Mouse (Mus musculus) kidney, embryonic 15.5 days (tissue): ENCODE measurements around the gene Retsat. TPM values are rescaled to one million over a fixed set of nuclear protein-coding genes. Genes with fewer than 3 reads are reported as not detected.

Experiments
- ATAC-seq: fragments of 200-750 bp; cut with Nextera tagmentation; replicated peaks from 2 replicates; pipeline ENCODE4 v1.8.0; 2017; ENCODE audit warnings: moderate TSS enrichment; ENCODE audit not compliant: low FRiP score
- H3K27ac ChIP-seq: fragments of 300-500 bp; sonication (generic); 2 replicates; pipeline ENCODE4 v1.5.1; 2015; ENCODE audit warnings: mild to moderate bottlenecking, inconsistent platforms
- H3K27me3 ChIP-seq: fragments of 300-500 bp; sonication (generic); 2 replicates; pipeline ENCODE4 v1.6.1; 2015; ENCODE audit warnings: inconsistent platforms
- H3K36me3 ChIP-seq: fragments of 300-500 bp; sonication (generic); 2 replicates; pipeline ENCODE4 v1.6.1; 2015; ENCODE audit warnings: inconsistent platforms
- H3K4me1 ChIP-seq: fragments of 300-500 bp; sonication (generic); 2 replicates; pipeline ENCODE4 v1.6.1; 2015; ENCODE audit warnings: inconsistent platforms
- H3K4me2 ChIP-seq: fragments of 300-500 bp; sonication (generic); 2 replicates; pipeline ENCODE4 v1.6.1; 2015; ENCODE audit warnings: moderate library complexity, mild to moderate bottlenecking, inconsistent platforms
- H3K4me3 ChIP-seq: fragments of 300-500 bp; sonication (generic); replicated peaks from 2 replicates; pipeline ENCODE4 v1.5.1; 2015; ENCODE audit warnings: mild to moderate bottlenecking, inconsistent platforms
- H3K9ac ChIP-seq: fragments of 300-500 bp; sonication (generic); 2 replicates; pipeline ENCODE4 v1.6.1; 2015; ENCODE audit warnings: mild to moderate bottlenecking, inconsistent platforms
- H3K9me3 ChIP-seq: fragments of 300-500 bp; sonication (generic); replicated peaks from 2 replicates; pipeline ENCODE4 v1.6.1; 2016; ENCODE audit warnings: inconsistent platforms
- WGBS: fragments of 180-500 bp; shearing (Covaris S2); methylation state at CpG from one replicate; pipeline ENCODE4 v1.1.7; 2015; ENCODE audit warnings: mixed read lengths; 5-methylcytosine and 5-hydroxymethylcytosine counted together
- polyA plus RNA-seq: library from polyadenylated mRNA; unstranded; fragments of >200 nt; fragmentation: Nextera tagmentation; extraction: Ambion mirVana; gene quantifications from 2 replicates; pipeline ENCODE4 v1.2.1, GENCODE M21; 2015

Retsat gene
- polyA plus RNA-seq, 1 experiment from 2014 or later: 22.1 TPM

DNA sequence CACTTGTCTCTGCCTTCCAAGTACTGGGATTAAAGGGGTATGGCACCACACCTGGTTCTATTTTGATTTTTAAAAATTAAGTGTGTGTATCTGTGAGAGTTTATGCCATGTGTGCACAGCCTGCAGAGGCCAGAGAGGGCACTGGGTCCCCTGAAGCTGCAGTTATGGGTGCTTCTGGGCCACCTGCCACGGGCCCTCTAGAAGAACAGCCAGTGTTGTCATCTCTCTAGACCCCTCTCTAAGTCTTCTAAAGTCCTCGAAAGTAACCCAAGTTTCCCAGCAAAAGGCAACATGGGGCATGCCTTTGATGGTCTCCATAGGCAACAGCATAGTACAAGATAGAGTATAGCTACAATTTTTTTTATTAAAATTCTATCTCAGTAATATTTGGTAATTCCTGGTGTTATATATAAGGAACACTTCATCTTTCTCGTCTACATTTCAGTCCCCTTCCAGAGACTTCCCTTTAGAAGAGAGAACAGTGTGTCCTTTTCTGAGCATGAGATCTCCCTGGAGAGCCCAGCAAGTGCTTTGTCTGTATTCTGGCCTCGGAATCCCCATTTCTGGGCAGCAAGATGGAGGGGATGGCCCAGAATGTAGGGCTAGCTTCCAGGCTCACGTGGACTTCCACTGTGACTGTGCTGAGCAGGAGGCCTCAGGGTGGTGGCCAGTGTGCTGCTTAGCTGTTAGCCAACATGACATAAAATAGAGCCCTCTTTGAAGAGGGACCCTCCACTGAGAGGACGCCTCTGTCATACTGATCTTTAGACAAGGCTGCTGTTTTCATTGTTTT lies 5.1 kb upstream of the Retsat start:
- peaks cover 15% of the 10 kb centered on the region for H3K4me1 ChIP-seq
- ATAC-seq: no peak
- no peaks in the 10 kb centered on the region for H3K9me3 ChIP-seq
- no peak overlapping the region for H3K27ac ChIP-seq
- H3K4me2 ChIP-seq: no peak overlapping the region
- no peak overlapping the region for H3K4me3 ChIP-seq
- H3K27me3 ChIP-seq: no peaks in the 10 kb centered on the region
- 81% methylated on average over 6 of the region's 6 CpGs for WGBS
- H3K9ac ChIP-seq: no peak overlapping the region
- peaks cover 4% of the 10 kb centered on the region; the same call in 1 of the 2 replicates for H3K36me3 ChIP-seq

DNA sequence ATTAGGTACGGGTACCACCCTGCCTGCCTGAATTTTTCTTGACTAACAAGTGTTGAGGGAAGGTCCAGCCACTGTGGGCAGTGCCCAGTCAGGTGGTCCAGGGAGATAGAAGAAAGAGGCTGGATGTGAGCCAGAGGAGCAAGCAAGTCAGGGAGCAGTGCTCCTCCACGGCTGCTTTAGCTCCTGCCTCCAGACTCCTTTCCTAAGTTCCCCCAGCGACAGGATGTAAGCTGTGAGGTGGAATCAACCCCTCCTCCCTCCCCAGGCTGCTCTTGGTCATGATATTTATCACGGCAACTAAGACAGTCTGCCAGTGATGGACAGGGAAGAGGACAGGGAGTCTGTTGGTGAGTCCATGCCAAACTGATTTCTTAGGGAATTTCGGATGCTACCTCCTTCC lies 4.4 kb upstream of the Retsat start:
- H3K9ac ChIP-seq: no peak overlapping the region
- no peak overlapping the region for H3K27ac ChIP-seq
- H3K4me3 ChIP-seq: no peak overlapping the region
- H3K9me3 ChIP-seq: no peaks in the 10 kb centered on the region
- H3K27me3 ChIP-seq: no peaks in the 10 kb centered on the region
- WGBS: 48% methylated on average over 5 of the region's 5 CpGs
- no peak overlapping the region for H3K4me2 ChIP-seq
- peaks cover 4% of the 10 kb centered on the region; the same call in 1 of the 2 replicates for H3K36me3 ChIP-seq
- H3K4me1 ChIP-seq: peaks cover 19% of the 10 kb centered on the region
- ATAC-seq: no peak

DNA sequence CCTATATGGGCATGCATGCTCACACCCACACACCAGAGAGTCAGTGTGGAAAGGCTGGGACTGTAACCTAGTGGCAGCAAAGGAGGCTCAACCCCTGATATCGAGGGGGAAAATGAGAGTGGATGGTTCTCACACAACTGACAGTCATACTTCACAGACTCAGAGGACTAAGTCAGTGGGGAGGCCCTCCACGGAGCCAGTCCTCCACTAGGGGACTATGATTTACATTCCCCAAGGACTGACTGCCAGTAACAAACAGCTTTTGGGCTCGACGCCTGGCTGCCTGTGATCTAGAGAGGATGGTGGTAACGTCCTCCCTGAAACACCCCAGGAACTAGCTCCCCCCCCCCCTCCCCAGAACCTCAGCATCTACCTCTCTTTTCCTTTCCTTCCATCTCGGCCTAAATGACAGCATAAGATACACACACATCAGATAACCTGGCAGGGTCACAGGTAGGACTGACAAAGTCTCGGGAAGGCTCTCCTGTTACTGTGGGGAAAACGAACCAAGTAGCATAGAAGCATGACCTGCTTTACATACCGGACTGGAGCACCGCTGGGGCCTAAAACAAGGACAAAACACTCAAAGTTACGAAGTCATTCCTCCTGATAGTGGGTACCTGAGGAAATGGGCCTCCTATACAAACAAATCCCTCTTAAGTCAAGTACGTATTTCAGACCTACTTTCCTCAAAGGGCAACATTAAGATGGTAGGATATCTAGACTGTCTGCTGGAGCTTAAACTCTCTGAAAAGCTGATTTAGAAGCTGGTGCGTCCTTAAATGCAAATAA lies 996 bp upstream of the Retsat start:
- WGBS: 29% methylated on average over 13 of the region's 13 CpGs
- Histone ChIP-seq H3K27ac (peak overlapping the region; percentile 7; the same call in 1 of the 2 replicates), H3K27me3 (no peaks in the 10 kb centered on the region), H3K4me2 (peak overlapping the region; percentile 75), H3K36me3 (peaks cover 4% of the 10 kb centered on the region), H3K4me1 (peaks cover 22% of the 10 kb centered on the region), H3K4me3 (peak overlapping the region; percentile 61), H3K9me3 (no peaks in the 10 kb centered on the region), H3K9ac (peak overlapping the region; percentile 60)
- no peak for ATAC-seq

DNA sequence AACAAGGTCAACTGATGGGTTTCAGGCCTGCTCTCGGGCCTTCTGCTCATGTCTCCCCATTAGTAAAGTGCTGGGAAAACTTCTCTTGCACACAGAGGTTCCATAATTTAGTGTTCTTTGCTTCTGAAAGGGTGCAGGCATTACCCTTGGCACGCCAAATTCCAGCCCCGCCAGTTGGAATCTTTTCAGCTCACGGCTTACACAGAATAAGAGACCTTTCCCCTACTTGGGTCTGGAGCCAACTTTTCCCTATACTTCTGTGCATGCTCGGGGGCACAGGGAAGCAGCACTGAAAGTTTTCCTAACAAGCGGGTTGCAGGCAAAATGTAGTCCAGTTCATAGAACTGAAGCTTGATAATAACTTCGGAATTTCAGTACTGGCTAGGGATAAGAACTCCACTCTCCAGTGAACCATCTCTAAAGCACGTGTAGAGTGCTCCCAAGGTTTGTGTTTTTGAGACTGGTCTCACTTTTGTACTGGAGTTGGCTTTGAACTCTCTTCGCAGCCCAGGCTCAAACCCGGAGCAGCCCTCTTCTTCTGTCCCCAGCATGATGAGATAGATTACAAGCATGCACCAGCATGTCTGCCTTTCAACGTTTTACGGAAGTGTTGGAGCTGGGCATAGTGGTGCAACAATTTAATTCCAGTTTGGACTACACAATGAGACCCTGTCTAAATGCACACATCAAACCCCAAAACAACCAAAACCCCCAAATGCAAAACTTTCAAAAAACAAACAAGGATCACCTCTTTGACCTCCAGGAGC lies 699 bp downstream of the Retsat start:
- Histone ChIP-seq H3K9me3 (no peaks in the 10 kb centered on the region), H3K27me3 (no peaks in the 10 kb centered on the region), H3K4me2 (peak overlapping the region; percentile 75), H3K4me3 (peak overlapping the region; percentile 61), H3K9ac (peak overlapping the region; percentile 44), H3K36me3 (peaks cover 17% of the 10 kb centered on the region), H3K4me1 (peaks cover 22% of the 10 kb centered on the region), H3K27ac (peak overlapping the region; percentile 86)
- peak; percentile 22; the same call in 1 of the 2 replicates for ATAC-seq
- 41% methylated on average over 12 of the region's 12 CpGs for WGBS

DNA sequence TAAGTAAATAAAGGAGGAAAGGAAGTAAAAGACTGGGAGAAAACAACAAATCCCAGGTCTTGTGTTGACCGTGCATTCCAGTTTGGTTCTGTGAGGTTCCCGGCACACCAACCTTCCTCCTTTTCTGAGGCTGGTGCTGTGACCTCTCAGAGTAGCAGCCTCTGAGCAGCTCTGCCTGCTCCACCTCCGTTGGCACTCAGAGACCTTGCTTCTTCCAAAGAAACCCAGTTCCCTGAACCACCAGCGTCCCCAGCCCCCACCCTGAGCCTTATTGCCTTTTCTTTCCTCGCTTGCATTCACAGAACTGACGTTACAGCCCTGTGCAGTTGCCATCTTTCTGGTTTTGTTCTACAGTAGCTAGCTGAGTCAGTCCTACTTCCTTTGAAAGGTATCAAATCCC lies 1.9 kb downstream of the Retsat start:
- 79% methylated on average over 6 of the region's 6 CpGs for WGBS
- H3K4me3 ChIP-seq: no peak overlapping the region
- H3K9ac ChIP-seq: no peak overlapping the region
- ATAC-seq: no peak
- H3K27me3 ChIP-seq: no peaks in the 10 kb centered on the region
- peaks cover 26% of the 10 kb centered on the region for H3K36me3 ChIP-seq
- H3K4me2 ChIP-seq: no peak overlapping the region
- peaks cover 22% of the 10 kb centered on the region for H3K4me1 ChIP-seq
- H3K27ac ChIP-seq: no peak overlapping the region
- no peaks in the 10 kb centered on the region for H3K9me3 ChIP-seq

DNA sequence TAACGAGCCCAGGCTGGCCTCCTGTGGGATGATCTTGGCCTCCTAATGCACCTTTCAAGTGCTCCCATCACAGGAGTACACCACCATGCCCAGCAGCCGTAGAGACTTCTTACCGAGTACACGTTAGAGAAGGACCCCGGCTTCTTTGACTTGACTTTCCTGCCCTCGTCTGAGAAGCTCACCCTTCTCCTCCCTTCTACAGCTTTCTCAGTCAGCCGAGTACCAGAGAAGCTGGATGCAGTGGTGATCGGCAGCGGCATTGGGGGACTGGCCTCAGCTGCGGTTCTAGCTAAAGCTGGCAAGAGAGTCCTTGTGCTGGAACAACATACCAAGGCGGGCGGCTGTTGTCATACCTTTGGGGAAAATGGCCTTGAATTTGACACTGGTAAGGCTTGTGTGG lies 2.5 kb downstream of the Retsat start:
- no peak for ATAC-seq
- no peaks in the 10 kb centered on the region for H3K9me3 ChIP-seq
- H3K27ac ChIP-seq: no peak overlapping the region
- peaks cover 22% of the 10 kb centered on the region for H3K4me1 ChIP-seq
- H3K4me3 ChIP-seq: no peak overlapping the region
- WGBS: 89% methylated on average over 12 of the region's 12 CpGs
- H3K9ac ChIP-seq: no peak overlapping the region
- peaks cover 31% of the 10 kb centered on the region for H3K36me3 ChIP-seq
- H3K4me2 ChIP-seq: no peak overlapping the region
- no peaks in the 10 kb centered on the region for H3K27me3 ChIP-seq

DNA sequence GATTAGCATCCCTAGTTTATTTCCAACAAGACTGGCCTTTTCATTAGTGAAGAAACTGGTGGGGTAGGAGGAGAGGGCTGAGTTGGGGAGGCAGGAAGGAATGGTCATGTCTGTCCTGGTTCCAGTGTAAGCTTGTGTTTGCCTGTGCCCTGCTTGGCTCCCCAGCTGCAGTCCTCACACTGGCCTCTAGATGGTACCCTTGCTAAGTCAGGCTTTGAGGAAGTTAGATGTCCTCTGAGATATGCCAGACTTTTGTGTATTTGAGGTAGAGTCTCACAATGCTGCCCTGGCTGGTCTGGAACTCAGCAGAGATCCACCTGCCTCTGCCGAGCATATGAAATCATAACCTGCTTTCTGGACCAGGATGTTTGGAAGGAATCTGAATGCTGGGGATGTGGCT lies 3.5 kb downstream of the Retsat start:
- Histone ChIP-seq H3K4me2 (no peak overlapping the region), H3K27me3 (no peaks in the 10 kb centered on the region), H3K4me1 (peaks cover 18% of the 10 kb centered on the region), H3K9me3 (no peaks in the 10 kb centered on the region), H3K36me3 (peaks cover 41% of the 10 kb centered on the region), H3K4me3 (no peak overlapping the region), H3K9ac (no peak overlapping the region), H3K27ac (no peak overlapping the region)
- ATAC-seq: no peak
- 49% methylated on average over 1 of the region's 1 CpGs for WGBS

DNA sequence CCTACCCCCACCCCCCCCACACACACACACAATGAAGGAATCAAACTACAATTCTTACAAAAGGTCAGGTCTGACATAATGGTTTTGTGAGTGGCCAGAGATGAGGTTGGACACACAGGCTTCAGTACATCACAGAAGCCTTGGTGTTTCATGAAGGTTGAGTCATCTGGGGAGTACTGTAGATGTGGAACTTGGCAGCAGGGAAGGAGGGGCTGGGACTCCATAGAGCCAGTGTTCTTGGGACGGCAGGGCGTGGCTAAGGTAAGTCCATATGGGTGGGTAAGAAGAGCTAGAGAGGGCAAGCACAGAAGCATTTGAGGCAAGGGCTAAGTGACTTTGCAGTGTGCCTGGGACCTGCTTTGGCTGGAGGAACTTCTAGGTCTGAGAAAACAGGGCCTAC lies 5.8 kb downstream of the Retsat start:
- H3K4me3 ChIP-seq: no peak overlapping the region
- WGBS: 78% methylated on average over 2 of the region's 2 CpGs
- H3K27ac ChIP-seq: no peak overlapping the region
- no peaks in the 10 kb centered on the region for H3K9me3 ChIP-seq
- peaks cover 1% of the 10 kb centered on the region for H3K4me1 ChIP-seq
- ATAC-seq: no peak
- no peak overlapping the region for H3K4me2 ChIP-seq
- no peak overlapping the region for H3K9ac ChIP-seq
- H3K36me3 ChIP-seq: peaks cover 61% of the 10 kb centered on the region
- no peaks in the 10 kb centered on the region for H3K27me3 ChIP-seq

DNA sequence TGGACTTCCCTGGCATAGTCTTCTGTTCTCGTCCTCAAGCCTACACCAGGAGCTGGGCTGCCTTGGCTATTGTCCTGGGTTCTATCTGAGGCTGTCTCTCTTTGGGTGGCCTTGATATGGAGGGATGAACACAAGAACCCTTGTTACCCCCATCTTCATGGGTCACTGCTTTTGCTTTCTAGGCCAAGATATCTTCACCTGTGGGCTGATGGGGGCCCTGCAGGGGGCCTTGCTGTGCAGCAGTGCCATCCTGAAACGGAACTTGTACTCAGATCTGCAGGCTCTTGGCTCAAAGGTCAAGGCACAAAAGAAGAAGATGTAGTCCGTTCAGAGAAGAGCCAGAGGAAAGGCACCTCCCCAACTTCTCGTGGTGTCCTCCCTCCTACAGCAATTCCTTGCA lies 8.8 kb downstream of the Retsat start:
- Histone ChIP-seq H3K4me2 (no peak overlapping the region), H3K27me3 (no peaks in the 10 kb centered on the region), H3K36me3 (peaks cover 90% of the 10 kb centered on the region), H3K9me3 (no peaks in the 10 kb centered on the region), H3K9ac (no peak overlapping the region), H3K27ac (no peak overlapping the region), H3K4me3 (no peak overlapping the region), H3K4me1 (no peaks in the 10 kb centered on the region)
- WGBS: 82% methylated on average over 4 of the region's 4 CpGs
- ATAC-seq: no peak

DNA sequence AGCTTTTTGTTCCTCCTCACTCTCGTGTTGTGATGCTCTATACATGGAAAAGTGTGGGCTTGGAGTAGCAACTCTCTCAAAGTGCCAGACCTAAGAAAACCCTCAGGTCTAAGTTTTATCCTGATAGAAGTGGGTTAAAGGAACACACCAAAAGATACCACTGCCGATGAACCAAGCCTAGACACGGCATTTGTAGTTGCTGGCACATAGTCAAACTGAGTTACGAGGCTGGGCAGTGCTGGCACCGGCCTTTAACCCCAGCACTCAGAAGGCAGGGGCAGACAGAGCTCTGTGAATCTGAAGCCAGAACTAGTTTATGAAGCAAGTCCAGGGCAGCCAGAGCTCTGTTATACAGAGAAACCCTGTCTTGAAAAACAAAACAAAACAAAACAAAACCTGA lies 9.4 kb downstream of the Retsat start:
- ATAC-seq: no peak
- peaks cover 91% of the 10 kb centered on the region for H3K36me3 ChIP-seq

DNA sequence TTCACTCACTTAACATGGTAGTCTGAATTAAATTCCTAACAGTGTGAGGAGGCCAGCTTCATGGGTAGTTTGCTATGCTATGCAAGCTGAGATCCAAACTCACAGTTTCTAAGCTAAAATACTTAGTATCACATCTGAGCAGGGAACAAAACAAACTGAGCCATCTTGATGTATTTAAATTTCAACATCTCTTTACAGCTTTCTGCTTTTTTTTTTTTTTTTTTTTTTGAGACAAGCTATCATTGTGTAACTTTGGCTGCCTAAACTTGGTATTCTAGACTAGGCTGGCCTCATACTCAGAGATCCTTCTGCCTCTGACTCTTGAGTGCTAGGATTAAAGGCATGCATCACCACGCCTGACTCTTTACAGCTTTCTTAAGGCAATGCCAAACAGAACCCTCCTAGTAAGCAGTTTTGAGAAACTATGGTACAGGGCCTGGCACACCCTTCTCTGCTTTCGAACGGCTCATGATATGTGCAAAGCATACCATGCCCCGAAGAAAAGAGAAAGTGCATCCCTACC lies 10.4 kb downstream of the Retsat start:
- 88% methylated on average over 4 of the region's 4 CpGs for WGBS
- no peak overlapping the region for H3K9ac ChIP-seq
- H3K36me3 ChIP-seq: peaks cover 91% of the 10 kb centered on the region
- H3K27ac ChIP-seq: no peak overlapping the region
- no peaks in the 10 kb centered on the region for H3K27me3 ChIP-seq
- peaks cover 5% of the 10 kb centered on the region for H3K4me1 ChIP-seq
- ATAC-seq: no peak
- no peak overlapping the region for H3K4me3 ChIP-seq
- H3K9me3 ChIP-seq: no peaks in the 10 kb centered on the region
- H3K4me2 ChIP-seq: no peak overlapping the region

More for the DNA sequence above, 9.4 kb downstream of the Retsat start:
- H3K9me3 ChIP-seq: no peaks in the 10 kb centered on the region
- H3K4me3 ChIP-seq: no peak overlapping the region
- H3K27me3 ChIP-seq: no peaks in the 10 kb centered on the region
- H3K27ac ChIP-seq: no peak overlapping the region
- no peak overlapping the region for H3K9ac ChIP-seq
- no peaks in the 10 kb centered on the region for H3K4me1 ChIP-seq
- WGBS: 76% methylated on average over 5 of the region's 5 CpGs
- no peak overlapping the region for H3K4me2 ChIP-seq
